Mouse (Mus musculus): ENCODE measurements around the gene Dapk3.
"Not testable (repeated sequence)": the region's sequence is repeated elsewhere in the genome, so short reads cannot be mapped to it uniquely, and the experiment has no call there.

Gene Dapk3

DNA sequence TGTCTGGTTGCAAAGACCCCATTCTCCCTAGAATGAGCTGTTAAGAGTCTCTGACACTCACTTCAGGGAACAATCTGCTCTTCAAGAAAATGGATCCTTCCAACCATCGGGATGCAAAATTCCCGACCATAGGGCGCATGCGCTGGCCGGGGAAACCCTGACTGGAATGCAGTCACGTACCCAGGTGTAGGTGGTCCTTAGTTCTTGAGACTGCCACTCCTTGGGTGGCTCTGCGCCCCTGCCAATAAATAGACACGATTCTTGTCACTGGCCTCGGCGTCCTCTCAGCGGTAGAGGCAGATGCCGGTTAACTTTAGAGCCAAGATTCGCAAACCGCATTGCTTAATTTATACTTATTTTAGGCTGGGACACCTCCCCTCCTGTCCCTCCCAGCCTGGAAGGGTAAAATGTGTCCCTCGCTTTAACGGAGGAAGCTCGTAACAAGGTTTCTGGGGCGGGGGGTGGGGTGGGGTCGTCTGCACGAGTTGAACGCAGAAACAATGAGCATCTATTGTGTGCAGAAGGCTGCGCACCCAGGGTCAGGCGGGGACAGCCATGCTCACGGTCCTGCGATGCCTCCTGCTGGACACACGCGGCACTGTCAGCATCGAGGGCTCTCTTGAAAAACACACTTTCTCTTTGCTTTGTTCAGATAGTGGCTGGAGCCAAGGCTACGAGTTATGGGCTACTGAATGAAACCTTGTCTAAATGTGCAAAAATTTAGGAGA lies 8.0 kb upstream of the Dapk3 start:
- TF ChIP-seq CTCF (conservative IDR thresholded peaks at IDR 0.05; ENCODE audit: low read length) (peak; percentile 85), POU5F1 (IDR thresholded peaks at IDR 0.05; ENCODE audit: borderline replicate concordance, low read length) (no peak)
- Histone ChIP-seq H3K36me3 (ENCODE audit: insufficient read depth, low read length) (peaks cover 32% of the 10 kb centered on the region), H3K9me3 (ENCODE audit: low read length) (no peaks in the 10 kb centered on the region), H3K27me3 (ENCODE audit: insufficient read depth, low read length) (no peaks in the 10 kb centered on the region), H3K4me3 (replicated peaks; ENCODE audit: low read length) (peak overlapping the region; percentile 99), H3K4me1 (replicated peaks; ENCODE audit: low read depth, low read length) (peaks cover 56% of the 10 kb centered on the region)

DNA sequence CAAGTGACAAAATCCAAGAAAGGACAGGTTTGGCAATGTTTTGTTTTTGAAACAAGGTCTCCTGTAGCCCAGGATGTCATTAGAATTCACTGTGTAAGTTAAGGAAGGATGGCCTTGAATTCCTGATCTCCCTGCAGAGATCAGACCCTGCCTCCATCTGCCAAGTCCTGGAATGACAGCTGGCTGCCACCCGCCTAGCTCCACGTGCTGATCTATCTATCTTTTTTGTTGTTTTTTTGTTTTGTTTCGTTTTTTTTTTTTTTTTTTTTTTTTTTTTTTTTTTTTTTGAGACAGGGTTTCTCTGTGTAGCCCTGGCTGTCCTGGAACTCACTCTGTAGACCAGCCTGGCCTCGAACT lies 7.5 kb upstream of the Dapk3 start:
- H3K36me3 ChIP-seq (ENCODE audit: insufficient read depth, low read length) = peaks cover 37% of the 10 kb centered on the region
- peaks cover 61% of the 10 kb centered on the region for H3K4me1 ChIP-seq (replicated peaks; ENCODE audit: low read depth, low read length)
- not testable (repeated sequence) for H3K9me3 ChIP-seq (ENCODE audit: low read length); H3K27me3 ChIP-seq (ENCODE audit: insufficient read depth, low read length)
- H3K4me3 ChIP-seq (replicated peaks; ENCODE audit: low read length) = peak overlapping the region; percentile 99

DNA sequence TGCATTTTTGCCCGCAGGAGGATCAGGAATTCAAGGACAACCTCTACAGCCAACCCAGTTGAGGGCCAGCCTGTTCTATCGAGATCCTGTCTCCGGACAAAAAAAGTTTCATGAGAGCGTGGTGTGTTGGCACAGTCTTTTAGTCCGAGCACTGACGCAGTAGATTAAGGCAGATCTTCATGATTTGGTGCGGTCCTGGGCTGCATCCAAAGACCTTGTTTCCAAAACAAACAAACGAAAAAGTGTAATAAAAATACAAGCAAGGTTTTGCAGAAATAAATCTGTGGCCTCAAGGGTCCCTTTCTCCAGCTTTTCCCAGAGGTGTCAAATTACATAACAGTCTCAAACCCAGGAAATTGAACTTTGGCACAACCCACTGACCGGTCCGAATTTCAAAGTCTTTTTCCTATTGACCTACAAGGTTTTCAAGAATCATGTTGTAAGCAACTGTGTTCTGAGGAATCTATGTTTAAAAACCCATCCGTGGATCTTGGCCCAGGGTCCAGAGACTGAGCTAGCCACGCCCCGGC lies 6.8 kb upstream of the Dapk3 start:
- Histone ChIP-seq H3K4me1 (replicated peaks; ENCODE audit: low read depth, low read length) (peaks cover 67% of the 10 kb centered on the region), H3K4me3 (replicated peaks; ENCODE audit: low read length) (peak overlapping the region; percentile 99), H3K36me3 (ENCODE audit: insufficient read depth, low read length) (peaks cover 44% of the 10 kb centered on the region), H3K27me3 (ENCODE audit: insufficient read depth, low read length) (no peaks in the 10 kb centered on the region), H3K9me3 (ENCODE audit: low read length) (no peaks in the 10 kb centered on the region)
- no peak for TF ChIP-seq CTCF (conservative IDR thresholded peaks at IDR 0.05; ENCODE audit: low read length)
- no peak for TF ChIP-seq POU5F1 (IDR thresholded peaks at IDR 0.05; ENCODE audit: borderline replicate concordance, low read length)
- no peak for TF ChIP-seq NANOG (IDR thresholded peaks at IDR 0.05; ENCODE audit: borderline replicate concordance, low read length)

DNA sequence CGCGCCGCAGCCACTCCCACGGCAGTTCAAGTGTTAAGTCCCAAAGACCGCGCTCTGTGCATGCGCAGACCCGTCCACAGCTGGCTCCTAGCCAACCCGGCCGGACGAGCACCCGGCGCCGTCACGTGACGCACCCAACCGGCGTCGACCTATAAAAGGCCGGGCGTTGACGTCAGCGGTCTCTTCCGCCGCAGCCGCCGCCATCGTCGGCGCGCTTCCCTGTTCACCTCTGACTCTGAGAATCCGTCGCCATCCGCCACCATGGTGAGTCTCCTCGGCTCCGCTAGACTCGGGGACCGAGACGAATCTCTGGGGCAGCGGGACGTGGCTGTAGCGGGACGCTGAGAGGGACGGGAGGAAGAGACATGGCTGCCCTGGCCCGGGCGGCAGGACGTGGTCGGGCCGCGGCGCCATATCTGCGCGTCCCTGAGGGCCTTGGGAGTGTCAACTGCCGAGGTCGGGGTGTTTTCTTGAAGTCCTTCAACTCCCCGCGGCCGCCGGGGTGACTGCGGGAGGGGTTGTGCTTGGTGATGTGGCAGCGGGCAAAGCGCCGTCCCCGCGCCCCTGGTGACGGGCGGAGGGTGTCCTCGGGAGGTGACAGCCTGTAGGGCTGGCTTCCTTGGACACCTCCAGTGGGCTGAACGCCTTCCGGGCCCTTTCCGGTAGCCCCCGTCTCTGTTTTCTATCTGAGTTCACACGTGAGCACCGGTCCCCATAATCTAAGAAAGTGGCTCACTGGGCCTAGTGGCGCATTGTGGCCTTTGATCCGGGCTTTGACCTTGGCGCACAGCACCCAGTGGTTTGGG lies 6.1 kb upstream of the Dapk3 start, which contains the start of gene Eef2:
Gene Eef2 (plus strand): TSS at position 166 of the 806 bp plus-strand sequence.
- Histone ChIP-seq H3K9me3 (ENCODE audit: low read length) (no peaks in the 10 kb centered on the region), H3K4me1 (replicated peaks; ENCODE audit: low read depth, low read length) (peaks cover 73% of the 10 kb centered on the region), H3K36me3 (ENCODE audit: insufficient read depth, low read length) (peaks cover 51% of the 10 kb centered on the region), H3K27me3 (ENCODE audit: insufficient read depth, low read length) (no peaks in the 10 kb centered on the region), H3K4me3 (replicated peaks; ENCODE audit: low read length) (peak within 1 kb of the TSS; percentile 99)
- TF ChIP-seq POU5F1 (IDR thresholded peaks at IDR 0.05; ENCODE audit: borderline replicate concordance, low read length) = no peak
- no peak for TF ChIP-seq NANOG (IDR thresholded peaks at IDR 0.05; ENCODE audit: borderline replicate concordance, low read length)
- TF ChIP-seq CTCF (conservative IDR thresholded peaks at IDR 0.05; ENCODE audit: low read length) = no peak

DNA sequence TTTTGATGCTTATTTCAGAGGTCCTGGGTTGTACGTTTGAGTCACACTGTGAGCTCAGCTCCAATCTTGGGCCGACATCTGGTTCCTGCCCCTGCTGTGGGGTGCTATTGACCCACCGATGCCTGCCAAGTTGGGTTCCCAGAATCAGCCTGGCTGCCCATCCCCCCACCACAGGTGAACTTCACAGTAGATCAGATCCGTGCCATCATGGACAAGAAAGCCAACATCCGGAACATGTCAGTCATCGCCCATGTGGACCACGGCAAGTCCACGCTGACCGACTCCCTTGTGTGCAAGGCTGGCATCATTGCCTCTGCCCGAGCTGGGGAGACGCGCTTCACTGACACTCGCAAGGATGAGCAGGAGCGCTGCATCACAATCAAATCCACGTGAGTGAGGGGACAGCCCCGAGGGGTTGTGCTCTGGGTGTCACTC lies 5.3 kb upstream of the Dapk3 start:
- TF ChIP-seq NANOG (IDR thresholded peaks at IDR 0.05; ENCODE audit: borderline replicate concordance, low read length) (no peak), POU5F1 (IDR thresholded peaks at IDR 0.05; ENCODE audit: borderline replicate concordance, low read length) (no peak), CTCF (conservative IDR thresholded peaks at IDR 0.05; ENCODE audit: low read length) (no peak)
- Histone ChIP-seq H3K27me3 (ENCODE audit: insufficient read depth, low read length) (no peaks in the 10 kb centered on the region), H3K36me3 (ENCODE audit: insufficient read depth, low read length) (peaks cover 59% of the 10 kb centered on the region), H3K9me3 (ENCODE audit: low read length) (no peaks in the 10 kb centered on the region), H3K4me3 (replicated peaks; ENCODE audit: low read length) (peak overlapping the region; percentile 99), H3K4me1 (replicated peaks; ENCODE audit: low read depth, low read length) (peaks cover 77% of the 10 kb centered on the region)

DNA sequence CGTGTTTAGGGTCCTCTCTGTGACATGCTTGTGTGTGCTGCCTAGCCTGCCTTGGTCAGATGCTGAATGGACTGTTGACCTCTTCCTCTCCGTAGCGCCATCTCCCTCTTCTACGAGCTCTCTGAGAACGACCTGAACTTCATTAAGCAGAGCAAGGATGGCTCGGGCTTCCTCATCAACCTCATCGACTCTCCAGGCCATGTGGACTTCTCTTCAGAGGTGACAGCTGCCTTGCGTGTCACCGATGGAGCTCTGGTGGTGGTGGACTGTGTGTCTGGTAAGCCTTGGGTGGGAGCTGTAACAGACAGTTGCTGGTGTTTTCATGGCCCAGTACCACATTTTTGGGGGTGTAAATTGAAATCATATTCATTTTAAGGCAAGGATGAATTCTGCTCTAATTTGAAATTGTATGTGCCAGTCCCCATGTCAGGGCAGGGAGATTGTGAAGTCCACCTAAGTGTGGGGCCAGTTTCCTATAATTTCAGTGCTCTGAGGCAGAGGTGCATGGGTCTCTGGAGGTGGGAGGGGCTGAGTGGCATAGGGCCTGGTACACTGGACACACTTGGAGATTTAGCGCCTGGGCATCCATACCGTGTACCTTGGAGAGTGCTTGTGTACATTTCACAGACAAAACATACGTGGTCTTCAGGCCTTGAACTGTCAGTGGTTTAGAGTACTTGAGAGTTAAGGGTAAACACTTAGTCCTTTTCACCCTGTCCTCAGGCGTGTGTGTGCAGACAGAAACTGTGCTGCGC lies 4.7 kb upstream of the Dapk3 start:
- H3K4me1 ChIP-seq (replicated peaks; ENCODE audit: low read depth, low read length) = peaks cover 73% of the 10 kb centered on the region
- no peaks in the 10 kb centered on the region for H3K9me3 ChIP-seq (ENCODE audit: low read length)
- H3K36me3 ChIP-seq (ENCODE audit: insufficient read depth, low read length) = peaks cover 59% of the 10 kb centered on the region
- H3K4me3 ChIP-seq (replicated peaks; ENCODE audit: low read length) = peak overlapping the region; percentile 99
- no peaks in the 10 kb centered on the region for H3K27me3 ChIP-seq (ENCODE audit: insufficient read depth, low read length)
- TF ChIP-seq CTCF (conservative IDR thresholded peaks at IDR 0.05; ENCODE audit: low read length) (no peak), POU5F1 (IDR thresholded peaks at IDR 0.05; ENCODE audit: borderline replicate concordance, low read length) (no peak), NANOG (IDR thresholded peaks at IDR 0.05; ENCODE audit: borderline replicate concordance, low read length) (no peak)

DNA sequence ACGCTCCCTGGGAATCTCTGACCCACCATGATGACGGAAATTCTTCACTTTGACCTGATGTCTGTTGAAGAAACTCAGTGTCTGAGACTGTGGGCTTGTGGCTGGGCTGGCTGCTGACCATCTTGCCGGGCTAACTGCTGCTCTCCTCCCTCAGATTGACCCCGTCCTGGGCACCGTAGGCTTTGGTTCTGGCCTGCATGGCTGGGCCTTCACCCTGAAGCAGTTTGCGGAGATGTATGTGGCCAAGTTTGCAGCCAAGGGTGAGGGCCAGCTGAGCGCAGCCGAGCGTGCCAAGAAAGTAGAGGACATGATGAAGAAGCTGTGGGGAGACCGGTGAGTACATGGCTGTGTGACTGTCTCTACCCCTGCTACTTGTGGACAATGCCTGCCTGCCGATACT lies 3.9 kb upstream of the Dapk3 start:
- peaks cover 71% of the 10 kb centered on the region for H3K4me1 ChIP-seq (replicated peaks; ENCODE audit: low read depth, low read length)
- no peak for TF ChIP-seq POU5F1 (IDR thresholded peaks at IDR 0.05; ENCODE audit: borderline replicate concordance, low read length)
- TF ChIP-seq NANOG (IDR thresholded peaks at IDR 0.05; ENCODE audit: borderline replicate concordance, low read length) = no peak
- TF ChIP-seq CTCF (conservative IDR thresholded peaks at IDR 0.05; ENCODE audit: low read length) = no peak

More for the DNA sequence above, 3.9 kb upstream of the Dapk3 start:
- Histone ChIP-seq H3K27me3 (ENCODE audit: insufficient read depth, low read length) (no peaks in the 10 kb centered on the region), H3K4me3 (replicated peaks; ENCODE audit: low read length) (peak overlapping the region; percentile 99), H3K36me3 (ENCODE audit: insufficient read depth, low read length) (peaks cover 62% of the 10 kb centered on the region), H3K9me3 (ENCODE audit: low read length) (no peaks in the 10 kb centered on the region)
